Mouse (Mus musculus): Measurements from ENCODE around the gene Dusp3. TPM values are rescaled to one million over a fixed set of nuclear protein-coding genes. Genes with fewer than 3 reads are reported as not detected.

The Dusp3 gene
- total and polyA plus RNA-seq, 2 experiments: 15.8 to 38.7 TPM

DNA sequence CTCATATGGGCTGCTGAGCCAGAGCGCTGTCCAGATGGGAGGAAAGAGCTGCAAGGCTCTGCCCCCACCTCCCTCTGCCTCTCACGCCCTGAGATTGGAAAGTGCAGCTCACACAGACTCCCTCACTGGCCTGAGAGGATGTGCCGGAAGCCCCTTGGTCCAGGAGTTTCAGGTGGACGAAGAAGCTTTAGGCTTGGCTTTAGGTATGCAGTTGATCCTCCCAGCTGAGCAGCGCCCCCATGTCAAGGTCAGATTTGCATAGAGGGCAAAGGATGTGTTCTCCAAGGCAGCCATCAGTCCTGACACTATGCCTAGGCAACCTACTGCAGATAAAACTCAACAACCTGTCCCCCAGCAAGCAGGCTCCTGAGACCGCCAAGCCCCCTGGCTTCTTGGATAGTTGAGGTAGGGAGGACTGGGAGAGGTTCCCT is 3.8 kb downstream of the Dusp3 start:
- H3K4me3 ChIP-seq (ENCODE audit: insufficient read depth, low read depth, low read length): peak overlapping the region; percentile 8; the same call in 1 of the 2 replicates
- peak overlapping the region; percentile 41 for H3K9ac ChIP-seq (ENCODE audit: low read depth, low read length)
- H3K36me3 ChIP-seq (ENCODE audit: control insufficient read depth, insufficient read depth, low read length): peaks cover 21% of the 10 kb centered on the region
- H3K4me1 ChIP-seq (ENCODE audit: control insufficient read depth, insufficient read depth, low read length): peaks cover 12% of the 10 kb centered on the region; the same call in 1 of the 2 replicates
- no peaks in the 10 kb centered on the region for H3K27me3 ChIP-seq (ENCODE audit: control insufficient read depth, insufficient read depth, low read length)
- peak overlapping the region; percentile 65 for H3K27ac ChIP-seq (replicated peaks; ENCODE audit: insufficient read depth, low read depth, low read length)
- 72% methylated on average over 6 of the region's 6 CpGs for WGBS
- TF ChIP-seq CTCF (IDR thresholded peaks at IDR 0.05; ENCODE audit: low read depth, low read length) (no peak), POLR2A (IDR thresholded peaks at IDR 0.05; ENCODE audit: extremely low read depth, insufficient read depth, low read length) (no peak)
- DNase-seq (ENCODE audit: extremely low read depth, low read depth, low spot score): no peak
- H3K79me2 ChIP-seq (ENCODE audit: control insufficient read depth, insufficient read depth, low read length): peaks cover 4% of the 10 kb centered on the region; the same call in 1 of the 2 replicates

DNA sequence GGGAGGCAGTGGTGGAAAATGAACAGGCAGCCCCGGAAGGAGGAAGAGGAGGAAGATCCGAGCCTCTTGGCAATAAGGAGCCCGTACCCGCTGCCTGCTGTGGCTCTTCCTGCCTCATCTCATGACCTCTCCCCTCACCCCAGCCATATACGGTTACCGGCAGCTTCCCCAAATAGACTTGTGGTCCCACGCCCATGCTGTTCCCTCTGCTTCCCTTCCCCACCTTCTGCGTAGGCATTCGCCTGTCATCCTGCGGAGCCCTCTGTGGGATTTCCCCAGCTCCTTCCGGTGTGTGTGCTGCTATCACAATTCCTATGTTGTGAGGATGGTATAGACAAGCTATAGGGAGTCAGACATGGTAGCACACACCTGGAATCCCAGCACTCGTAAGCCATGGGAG is 5.0 kb downstream of the Dusp3 start:
- Histone ChIP-seq H3K27me3 (ENCODE audit: control insufficient read depth, insufficient read depth, low read length) (no peaks in the 10 kb centered on the region), H3K4me3 (ENCODE audit: insufficient read depth, low read depth, low read length) (no peak overlapping the region), H3K36me3 (ENCODE audit: control insufficient read depth, insufficient read depth, low read length) (peaks cover 24% of the 10 kb centered on the region), H3K79me2 (ENCODE audit: control insufficient read depth, insufficient read depth, low read length) (peaks cover 4% of the 10 kb centered on the region; the same call in 1 of the 2 replicates), H3K27ac (replicated peaks; ENCODE audit: insufficient read depth, low read depth, low read length) (peak overlapping the region; percentile 22; the same call in 1 of the 2 replicates), H3K4me1 (ENCODE audit: control insufficient read depth, insufficient read depth, low read length) (peaks cover 8% of the 10 kb centered on the region; the same call in 1 of the 2 replicates), H3K9ac (ENCODE audit: low read depth, low read length) (no peak overlapping the region)
- TF ChIP-seq CTCF (IDR thresholded peaks at IDR 0.05; ENCODE audit: low read depth, low read length) (no peak), POLR2A (IDR thresholded peaks at IDR 0.05; ENCODE audit: extremely low read depth, insufficient read depth, low read length) (no peak)
- DNase-seq (ENCODE audit: extremely low read depth, low read depth, low spot score): no peak
- WGBS: 82% methylated on average over 12 of the region's 12 CpGs

DNA sequence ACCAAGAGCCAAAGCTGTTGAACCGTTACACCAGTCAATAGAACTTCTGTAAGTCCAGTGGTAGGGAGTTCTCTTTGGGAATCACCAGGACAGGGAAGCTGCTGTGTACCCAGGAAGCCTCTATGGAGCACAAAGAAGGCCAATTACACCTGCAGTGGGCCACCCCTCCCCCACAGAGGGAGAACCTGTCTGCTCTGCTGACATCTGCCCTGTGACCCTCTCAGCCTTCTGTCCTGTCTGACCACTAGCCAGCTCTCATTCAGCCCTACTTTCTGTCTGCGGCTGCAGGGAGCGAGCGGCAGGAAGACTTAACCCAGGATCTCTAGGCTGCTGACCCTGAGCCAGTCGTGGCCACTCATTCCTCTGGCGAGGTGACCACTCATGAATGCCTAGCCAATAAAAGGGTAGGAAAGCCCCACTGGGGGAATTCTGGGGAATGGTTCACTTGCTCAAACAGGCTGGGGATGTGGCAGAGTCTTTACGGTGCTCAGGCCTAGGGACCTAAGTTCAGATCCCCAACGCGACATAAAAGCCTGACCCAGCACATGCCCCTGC is 6.1 kb downstream of the Dusp3 start:
- peaks cover 4% of the 10 kb centered on the region; the same call in 1 of the 2 replicates for H3K79me2 ChIP-seq (ENCODE audit: control insufficient read depth, insufficient read depth, low read length)
- H3K36me3 ChIP-seq (ENCODE audit: control insufficient read depth, insufficient read depth, low read length): peaks cover 24% of the 10 kb centered on the region
- 79% methylated on average over 9 of the region's 9 CpGs for WGBS
- no peak overlapping the region for H3K27ac ChIP-seq (replicated peaks; ENCODE audit: insufficient read depth, low read depth, low read length)
- H3K9ac ChIP-seq (ENCODE audit: low read depth, low read length): no peak overlapping the region
- no peak for TF ChIP-seq POLR2A (IDR thresholded peaks at IDR 0.05; ENCODE audit: extremely low read depth, insufficient read depth, low read length)
- TF ChIP-seq CTCF (IDR thresholded peaks at IDR 0.05; ENCODE audit: low read depth, low read length): no peak
- H3K4me3 ChIP-seq (ENCODE audit: insufficient read depth, low read depth, low read length): no peak overlapping the region
- no peaks in the 10 kb centered on the region for H3K27me3 ChIP-seq (ENCODE audit: control insufficient read depth, insufficient read depth, low read length)
- H3K4me1 ChIP-seq (ENCODE audit: control insufficient read depth, insufficient read depth, low read length): peaks cover 4% of the 10 kb centered on the region; the same call in 1 of the 2 replicates
- no peak for DNase-seq (ENCODE audit: extremely low read depth, low read depth, low spot score)

DNA sequence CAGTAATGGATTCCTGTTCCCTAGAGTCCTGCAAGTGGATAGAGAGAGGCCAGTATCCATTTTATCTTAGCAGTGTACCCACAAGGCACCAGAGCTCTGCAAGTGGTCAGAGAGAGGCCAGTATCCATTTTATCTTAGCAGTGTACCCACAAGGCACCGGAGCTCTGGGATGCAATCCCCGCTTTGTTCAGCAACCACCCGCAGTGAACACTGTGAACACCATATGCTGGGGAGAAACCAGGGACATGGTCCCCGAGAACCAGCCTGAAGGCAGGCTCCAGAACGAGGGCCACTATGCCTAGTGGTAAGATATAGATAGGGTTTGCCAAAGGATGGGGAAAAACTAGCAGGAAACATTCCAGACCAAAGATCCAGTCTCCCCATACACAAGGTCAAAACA is 7.7 kb downstream of the Dusp3 start:
- peaks cover 27% of the 10 kb centered on the region for H3K36me3 ChIP-seq (ENCODE audit: control insufficient read depth, insufficient read depth, low read length)
- peaks cover 4% of the 10 kb centered on the region; the same call in 1 of the 2 replicates for H3K4me1 ChIP-seq (ENCODE audit: control insufficient read depth, insufficient read depth, low read length)
- H3K9ac ChIP-seq (ENCODE audit: low read depth, low read length): no peak overlapping the region
- no peak overlapping the region for H3K4me3 ChIP-seq (ENCODE audit: insufficient read depth, low read depth, low read length)
- H3K79me2 ChIP-seq (ENCODE audit: control insufficient read depth, insufficient read depth, low read length): peaks cover 4% of the 10 kb centered on the region; the same call in 1 of the 2 replicates
- no peak for DNase-seq (ENCODE audit: extremely low read depth, low read depth, low spot score)
- H3K27me3 ChIP-seq (ENCODE audit: control insufficient read depth, insufficient read depth, low read length): no peaks in the 10 kb centered on the region
- 91% methylated on average over 5 of the region's 5 CpGs for WGBS
- no peak overlapping the region for H3K27ac ChIP-seq (replicated peaks; ENCODE audit: insufficient read depth, low read depth, low read length)
- TF ChIP-seq POLR2A (IDR thresholded peaks at IDR 0.05; ENCODE audit: extremely low read depth, insufficient read depth, low read length) (no peak), CTCF (IDR thresholded peaks at IDR 0.05; ENCODE audit: low read depth, low read length) (no peak)

DNA sequence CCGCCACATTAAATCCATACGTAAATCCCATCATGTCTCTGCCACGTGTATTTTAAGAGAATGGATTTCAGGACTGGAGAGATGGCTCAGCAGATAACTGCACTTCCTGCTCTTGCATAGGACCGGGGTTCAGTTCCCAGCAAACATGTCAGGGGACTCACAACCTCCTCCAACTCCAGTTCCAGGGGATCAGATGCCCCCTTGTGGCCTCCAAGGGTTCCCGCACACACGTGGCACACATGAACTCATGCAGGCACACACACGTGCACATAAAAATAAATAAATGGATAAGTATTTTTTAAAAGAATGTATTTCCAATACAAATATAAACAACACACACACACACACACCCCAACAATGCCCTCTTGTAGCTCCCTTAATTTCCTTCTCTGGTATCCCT is 9.9 kb downstream of the Dusp3 start:
- no peaks in the 10 kb centered on the region; the same call in 1 of the 2 replicates for H3K79me2 ChIP-seq (ENCODE audit: control insufficient read depth, insufficient read depth, low read length)
- no peak for DNase-seq (ENCODE audit: extremely low read depth, low read depth, low spot score)
- H3K27ac ChIP-seq (replicated peaks; ENCODE audit: insufficient read depth, low read depth, low read length): no peak overlapping the region
- peak; percentile 12; the same call in 1 of the 2 replicates for TF ChIP-seq CTCF (IDR thresholded peaks at IDR 0.05; ENCODE audit: low read depth, low read length)
- no peak for TF ChIP-seq POLR2A (IDR thresholded peaks at IDR 0.05; ENCODE audit: extremely low read depth, insufficient read depth, low read length)
- 96% methylated on average over 7 of the region's 7 CpGs for WGBS
- H3K36me3 ChIP-seq (ENCODE audit: control insufficient read depth, insufficient read depth, low read length): peaks cover 32% of the 10 kb centered on the region
- H3K4me3 ChIP-seq (ENCODE audit: insufficient read depth, low read depth, low read length): no peak overlapping the region
- H3K27me3 ChIP-seq (ENCODE audit: control insufficient read depth, insufficient read depth, low read length): no peaks in the 10 kb centered on the region
- H3K9ac ChIP-seq (ENCODE audit: low read depth, low read length): no peak overlapping the region
- H3K4me1 ChIP-seq (ENCODE audit: control insufficient read depth, insufficient read depth, low read length): peaks cover 9% of the 10 kb centered on the region; the same call in 1 of the 2 replicates

DNA sequence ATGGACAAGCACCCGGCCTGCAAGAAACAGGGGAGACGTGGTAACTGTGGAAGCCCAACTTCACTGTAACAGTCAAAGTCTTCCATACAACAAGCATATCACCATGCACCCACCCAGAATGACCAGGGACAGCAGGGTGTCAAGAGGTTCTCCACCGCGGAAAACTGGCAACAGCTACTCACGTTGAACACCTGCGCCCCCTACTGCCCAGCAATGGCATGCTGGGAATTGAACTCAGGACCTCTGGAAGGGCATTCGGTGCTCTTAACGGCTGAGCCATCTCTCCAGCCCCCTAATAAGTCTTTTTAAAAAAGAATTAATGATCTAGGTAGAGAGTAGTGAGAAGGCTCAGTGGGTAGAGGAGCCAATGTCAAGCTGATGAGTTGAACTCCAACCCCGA is 11.9 kb downstream of the Dusp3 start:
- WGBS: 65% methylated on average over 9 of the region's 9 CpGs
- DNase-seq (ENCODE audit: extremely low read depth, low read depth, low spot score): no peak
- H3K27me3 ChIP-seq (ENCODE audit: control insufficient read depth, insufficient read depth, low read length): no peaks in the 10 kb centered on the region

More for the DNA sequence above, 11.9 kb downstream of the Dusp3 start:
- no peaks in the 10 kb centered on the region; the same call in 1 of the 2 replicates for H3K79me2 ChIP-seq (ENCODE audit: control insufficient read depth, insufficient read depth, low read length)
- peaks cover 21% of the 10 kb centered on the region; the same call in 1 of the 2 replicates for H3K36me3 ChIP-seq (ENCODE audit: control insufficient read depth, insufficient read depth, low read length)
- TF ChIP-seq POLR2A (IDR thresholded peaks at IDR 0.05; ENCODE audit: extremely low read depth, insufficient read depth, low read length) (no peak), CTCF (IDR thresholded peaks at IDR 0.05; ENCODE audit: low read depth, low read length) (peak; percentile 79)
- no peak overlapping the region for H3K4me3 ChIP-seq (ENCODE audit: insufficient read depth, low read depth, low read length)
- no peak overlapping the region for H3K27ac ChIP-seq (replicated peaks; ENCODE audit: insufficient read depth, low read depth, low read length)
- H3K9ac ChIP-seq (ENCODE audit: low read depth, low read length): no peak overlapping the region
- peaks cover 10% of the 10 kb centered on the region; the same call in 1 of the 2 replicates for H3K4me1 ChIP-seq (ENCODE audit: control insufficient read depth, insufficient read depth, low read length)

Data from liver, adult 2 months (tissue).